Mouse (Mus musculus) Patski (cell line): Measurements from ENCODE around the gene Dmwd. TPM values are rescaled to one million over a fixed set of nuclear protein-coding genes. Genes with fewer than 3 reads are reported as not detected.
"Not testable (repeated sequence)": the region's sequence is repeated elsewhere in the genome, so short reads cannot be mapped to it uniquely, and the experiment has no call there.

Experiments used
- ATAC-seq: fragments of 100-300 bp; one replicate; pipeline ENCODE4 v1.8.0; 2021
- CTCF ChIA-PET: fragments of 350-600 bp; sonication (Branson Sonifier 250); formaldehyde crosslinking; loops from one replicate; lab custom pipeline; 2022; ENCODE audit warnings: inconsistent platforms; lab: Charles Lee
- POLR2A ChIA-PET: fragments of 350-600 bp; sonication (Branson Sonifier 250); formaldehyde crosslinking; loops from one replicate; lab custom pipeline; 2022; ENCODE audit warnings: antibody characterized with exemption, inconsistent platforms; lab: Charles Lee
- DNase-seq: peaks from one replicate; pipeline ENCODE4 v3.0.0-alpha.2; 2011; ENCODE audit warnings: low read depth, low spot score
- H3K27me3 ChIP-seq: fragments of 371-371 bp; one replicate; pipeline ENCODE4 v1.5.1; 2021
- CTCF ChIP-seq: fragments of 100-300 bp; IDR thresholded peaks from one replicate; pipeline ENCODE4 v1.5.1; 2021
- in situ Hi-C: fragments of 300-500 bp; cut with MboI; formaldehyde crosslinking; loops from 3 replicates; pipeline ENCODE4 v1.11.1; 2018; ENCODE audit warnings: low pct_unique_long_range_greater_than_20kb, mixed read lengths
- polyA plus RNA-seq: library from polyadenylated mRNA; unstranded; gene quantifications from one replicate; pipeline ENCODE4 v1.2.3, GENCODE M21; 2021

Gene Dmwd
- polyA plus RNA-seq, 1 experiment from 2014 or later = 73.4 TPM

DNA sequence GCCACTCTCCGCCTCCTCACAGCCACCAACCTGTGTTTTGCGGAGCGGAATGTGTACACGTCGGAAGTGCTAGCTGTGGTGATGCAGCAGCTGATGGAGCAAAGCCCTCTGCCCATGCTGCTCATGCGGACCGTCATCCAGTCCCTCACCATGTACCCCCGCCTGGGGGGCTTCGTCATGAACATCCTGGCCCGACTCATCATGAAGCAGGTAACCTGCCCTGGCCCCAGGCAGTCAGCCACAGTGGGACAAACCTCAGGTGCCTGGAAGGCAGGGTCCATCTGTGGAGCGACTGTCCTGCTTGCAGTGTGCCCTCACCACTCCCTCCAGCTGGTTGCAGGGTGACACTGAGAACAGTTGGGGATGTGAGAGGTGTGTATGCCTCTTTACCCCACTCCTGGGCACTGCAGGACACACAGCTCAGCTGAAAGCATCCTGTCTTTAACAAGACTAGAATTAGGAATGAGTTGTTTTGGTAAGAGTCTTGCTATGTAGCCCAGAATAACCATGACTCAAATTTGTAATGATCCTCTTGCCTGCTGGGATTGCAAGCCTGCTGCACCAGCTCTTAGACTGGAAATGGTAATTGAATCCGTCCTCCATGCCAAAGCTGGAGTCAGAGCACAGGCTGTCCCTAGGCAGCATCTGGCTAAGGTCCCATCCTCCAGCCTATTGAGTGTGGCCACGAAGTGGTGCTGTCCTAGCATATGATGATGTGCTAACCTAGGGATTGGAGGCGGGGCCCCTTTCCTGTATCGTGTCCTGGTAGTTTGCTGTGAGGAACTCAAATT lies 23.5 kb upstream of the Dmwd start:
- ATAC-seq (no peak), DNase-seq (no peak)
- TF ChIP-seq CTCF = no peak
- no peaks in the 10 kb centered on the region for H3K27me3 ChIP-seq
- ChIA-PET CTCF (no interaction called here), POLR2A (interaction anchor here (1.7 kb wide), 1 partner anchor 8 kb away, joined by 5 read pairs; no protein-coding TSS in a partner anchor)
- in situ Hi-C loops = no loop called here

- in situ Hi-C loops = no loop called here
- ChIA-PET CTCF (no interaction called here), POLR2A (interaction anchor here (1.7 kb wide), 1 partner anchor 9 kb away, joined by 5 read pairs; no protein-coding TSS in a partner anchor)
- no peak for DNase-seq
- H3K27me3 ChIP-seq = no peaks in the 10 kb centered on the region
- TF ChIP-seq CTCF = no peak
- no peak for ATAC-seq
Observed at GRCm38 (mm10) chr7:19053136-19053532, 22.9 kb upstream of the Dmwd start.

- TF ChIP-seq CTCF = no peak
- in situ Hi-C loops = no loop called here
- ATAC-seq (no peak), DNase-seq (no peak)
- POLR2A ChIA-PET = no interaction called here
- H3K27me3 ChIP-seq = no peaks in the 10 kb centered on the region
- CTCF ChIA-PET = interaction anchor here (1.3 kb wide), 1 partner anchor 9 kb away, joined by 3 read pairs; no protein-coding TSS in a partner anchor
Observed at GRCm38 (mm10) chr7:19054047-19054776, 21.8 kb upstream of the Dmwd start, which contains the start of gene Rsph6a. Gene Rsph6a (plus strand): TSS chr7:19054690.

- no peaks in the 10 kb centered on the region for H3K27me3 ChIP-seq
- ChIA-PET POLR2A (no interaction called here), CTCF (interaction anchor here (1.3 kb wide), 1 partner anchor 9 kb away, joined by 3 read pairs; no protein-coding TSS in a partner anchor)
- ATAC-seq (no peak), DNase-seq (no peak)
- no peak for TF ChIP-seq CTCF
- in situ Hi-C loops = no loop called here
Observed at GRCm38 (mm10) chr7:19054777-19055076, 21.3 kb upstream of the Dmwd start.

DNA sequence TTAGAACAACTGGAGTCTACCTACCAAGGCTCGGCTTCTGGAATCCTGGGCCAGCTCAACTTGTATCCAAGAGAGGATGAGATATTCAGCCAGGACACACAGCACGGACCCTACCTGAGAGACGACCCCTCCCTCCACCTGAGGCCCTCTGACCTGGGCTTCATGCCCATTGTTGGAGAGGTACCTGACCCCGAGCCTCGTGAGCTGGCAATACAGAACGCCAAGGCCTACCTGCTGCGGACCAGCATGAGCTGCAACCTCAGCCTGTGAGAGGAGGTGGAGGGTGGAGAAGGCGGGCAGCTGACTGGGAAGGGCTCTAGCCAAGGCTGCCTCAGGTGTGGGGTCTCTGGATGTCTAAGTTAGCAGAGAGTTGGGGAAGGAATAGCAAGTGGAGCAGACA lies 20.9 kb upstream of the Dmwd start:
- DNase-seq (no peak), ATAC-seq (no peak)
- CTCF ChIA-PET = no interaction called here
- POLR2A ChIA-PET = no interaction called here
- in situ Hi-C loops = no loop called here
- no peak for TF ChIP-seq CTCF
- no peaks in the 10 kb centered on the region for H3K27me3 ChIP-seq

DNA sequence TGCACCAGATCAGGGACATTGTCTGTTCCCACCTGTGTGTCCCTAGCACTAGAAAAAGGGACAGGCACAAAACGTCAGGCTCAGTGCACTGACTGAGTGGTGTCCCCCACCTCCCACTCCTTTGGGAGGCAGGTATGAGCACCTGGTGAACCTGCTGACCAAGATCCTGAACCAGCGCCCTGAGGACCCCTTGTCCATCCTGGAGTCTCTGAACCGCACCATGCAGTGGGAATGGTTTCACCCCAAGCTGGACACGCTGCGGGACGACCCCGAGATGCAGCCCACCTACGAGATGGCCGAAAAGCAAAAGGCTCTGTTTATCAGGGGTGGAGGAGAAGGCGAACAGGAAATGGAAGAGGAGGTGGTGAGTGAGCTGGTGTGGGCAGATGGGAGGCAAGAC lies 18.6 kb upstream of the Dmwd start:
- POLR2A ChIA-PET = no interaction called here
- no peaks in the 10 kb centered on the region for H3K27me3 ChIP-seq
- no peak for DNase-seq
- no peak for TF ChIP-seq CTCF
- CTCF ChIA-PET = interaction anchor here (1.3 kb wide), 1 partner anchor 21 kb away, joined by 4 read pairs; no protein-coding TSS in a partner anchor
- in situ Hi-C loops = no loop called here
- no peak for ATAC-seq

GRCm38 (mm10) chr7:19065896-19066295 lies 10.1 kb upstream of the Dmwd start:
- ChIA-PET CTCF (interaction anchor here (1.0 kb wide), 1 partner anchor 10 kb away, joined by 4 read pairs; no protein-coding TSS in a partner anchor), POLR2A (no interaction called here)
- no peak for DNase-seq
- peaks cover 9% of the 10 kb centered on the region for H3K27me3 ChIP-seq
- ATAC-seq = no peak
- in situ Hi-C loops = no loop called here
- TF ChIP-seq CTCF = no peak

DNA sequence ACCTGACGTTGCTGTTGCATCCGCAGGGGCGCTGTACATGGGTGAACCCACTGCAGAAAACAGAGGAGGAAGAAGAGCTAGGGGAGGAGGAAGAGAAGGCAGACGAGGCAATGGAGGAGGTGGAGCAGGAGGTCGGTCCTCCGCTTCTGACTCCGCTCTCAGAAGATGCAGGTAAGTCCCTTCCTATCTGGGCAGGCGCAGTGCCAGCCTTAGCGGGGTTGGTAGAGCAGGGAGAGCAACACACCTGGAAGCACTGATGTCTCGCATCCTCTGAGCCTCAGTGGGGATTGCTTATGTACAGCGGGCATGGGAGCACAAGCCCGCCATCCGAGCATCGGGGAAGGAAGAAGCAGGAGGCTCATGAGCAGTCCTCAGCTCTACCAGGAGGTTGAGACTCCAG lies 9.0 kb upstream of the Dmwd start:
- in situ Hi-C loops = no loop called here
- peaks cover 9% of the 10 kb centered on the region for H3K27me3 ChIP-seq
- ChIA-PET POLR2A (no interaction called here), CTCF (interaction anchor here (0.8 kb wide), 1 partner anchor 88 kb away, joined by 3 read pairs; no protein-coding TSS in a partner anchor)
- DNase-seq (no peak), ATAC-seq (peak; percentile 17)
- TF ChIP-seq CTCF = no peak

DNA sequence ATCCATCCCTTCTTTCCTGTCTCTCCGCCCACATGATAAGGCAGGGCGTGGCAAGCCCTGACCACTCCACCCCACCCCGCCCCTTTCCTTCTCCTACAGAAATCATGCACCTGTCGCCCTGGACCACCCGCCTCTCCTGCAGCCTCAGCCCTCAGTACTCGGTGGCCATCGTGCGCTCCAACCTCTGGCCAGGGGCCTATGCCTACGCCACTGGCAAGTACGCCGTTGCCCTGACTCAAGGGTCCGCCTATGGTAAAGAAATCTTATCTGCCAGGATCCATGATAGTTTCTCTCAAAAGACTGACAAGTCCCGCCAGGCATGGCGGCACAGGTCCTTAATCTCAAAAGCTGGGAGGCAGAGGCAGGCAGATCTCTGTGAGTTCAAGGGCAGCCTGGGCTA lies 8.1 kb upstream of the Dmwd start:
- ATAC-seq = no peak
- no peak for TF ChIP-seq CTCF
- no peak for DNase-seq
- POLR2A ChIA-PET = no interaction called here
- in situ Hi-C loops = no loop called here
- CTCF ChIA-PET = interaction anchor here (0.7 to 13.4 kb wide), 2 partner anchors 8 to 20 kb away, joined by 3 to 238 read pairs; partner anchors contain the start of genes Dmpk and Six5
- H3K27me3 ChIP-seq = peaks cover 9% of the 10 kb centered on the region

GRCm38 (mm10) chr7:19068707-19069106 lies 7.3 kb upstream of the Dmwd start:
- in situ Hi-C loops = no loop called here
- ChIA-PET POLR2A (no interaction called here), CTCF (interaction anchor here (0.7 to 13.4 kb wide), 4 partner anchors 9 to 73 kb away, joined by 3 to 238 read pairs (median 5); partner anchors contain the start of genes Dmpk and Six5)
- peak; percentile 77 for TF ChIP-seq CTCF
- DNase-seq = no peak
- peaks cover 9% of the 10 kb centered on the region for H3K27me3 ChIP-seq
- ATAC-seq = no peak

DNA sequence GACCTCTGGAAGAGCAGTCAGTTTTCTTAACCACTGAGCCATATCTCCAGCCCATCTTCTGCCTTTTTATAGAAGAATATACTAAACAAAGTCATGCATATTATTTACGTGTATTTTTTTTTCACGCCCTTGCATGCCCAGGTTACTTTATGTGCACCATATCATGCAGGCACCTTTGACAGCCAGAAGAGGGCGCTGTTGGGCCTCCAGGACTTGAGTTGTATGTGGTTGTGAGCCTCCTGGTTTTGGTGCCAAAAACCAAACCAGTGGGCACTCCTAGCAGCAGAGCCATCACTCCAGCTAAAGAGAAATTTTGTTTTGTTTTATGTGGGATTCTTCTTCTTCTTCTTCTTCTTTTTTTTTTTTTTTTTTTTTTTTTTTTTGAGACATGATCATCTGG lies 6.5 kb upstream of the Dmwd start:
- DNase-seq = no peak
- in situ Hi-C loops = no loop called here
- POLR2A ChIA-PET = no interaction called here

DNA sequence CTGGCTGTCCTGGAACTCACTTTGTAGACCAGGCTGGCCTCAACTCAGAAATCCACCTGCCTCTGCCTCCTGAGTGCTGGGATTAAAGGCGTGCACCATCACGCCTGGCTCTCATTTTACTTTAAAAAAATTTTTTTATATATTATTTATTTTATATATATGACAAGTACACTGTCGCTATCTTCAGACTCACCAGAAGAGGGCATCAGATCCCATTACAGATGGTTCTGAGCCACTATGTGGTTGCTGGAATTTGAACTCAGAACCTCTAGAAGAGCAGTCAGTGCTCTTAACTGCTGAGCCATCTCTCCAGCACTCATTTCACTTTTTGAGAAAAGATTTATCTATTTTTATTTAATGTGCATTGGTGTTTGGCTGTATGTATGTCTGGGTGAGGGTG lies 5.0 kb upstream of the Dmwd start:
- ATAC-seq, H3K27me3 ChIP-seq, in situ Hi-C loops, POLR2A ChIA-PET, DNase-seq: not testable (repeated sequence)
- CTCF ChIA-PET = interaction anchor here (1.1 to 13.4 kb wide), 4 partner anchors 15 to 43 kb away, joined by 3 to 238 read pairs (median 5); partner anchors contain the start of genes Dmpk and Six5

More for the DNA sequence above, 6.5 kb upstream of the Dmwd start:
- TF ChIP-seq CTCF = peak; percentile 70
- H3K27me3 ChIP-seq = peaks cover 9% of the 10 kb centered on the region
- CTCF ChIA-PET = interaction anchor here (2.3 to 13.4 kb wide), 2 partner anchors 19 to 45 kb away, joined by 7 to 238 read pairs; partner anchors contain the start of genes Dmpk and Six5
- ATAC-seq = no peak
